Mouse (Mus musculus): ENCODE measurements around the gene Napepld.
"Not testable (repeated sequence)": the region's sequence is repeated elsewhere in the genome, so short reads cannot be mapped to it uniquely, and the experiment has no call there.

The Napepld gene

DNA sequence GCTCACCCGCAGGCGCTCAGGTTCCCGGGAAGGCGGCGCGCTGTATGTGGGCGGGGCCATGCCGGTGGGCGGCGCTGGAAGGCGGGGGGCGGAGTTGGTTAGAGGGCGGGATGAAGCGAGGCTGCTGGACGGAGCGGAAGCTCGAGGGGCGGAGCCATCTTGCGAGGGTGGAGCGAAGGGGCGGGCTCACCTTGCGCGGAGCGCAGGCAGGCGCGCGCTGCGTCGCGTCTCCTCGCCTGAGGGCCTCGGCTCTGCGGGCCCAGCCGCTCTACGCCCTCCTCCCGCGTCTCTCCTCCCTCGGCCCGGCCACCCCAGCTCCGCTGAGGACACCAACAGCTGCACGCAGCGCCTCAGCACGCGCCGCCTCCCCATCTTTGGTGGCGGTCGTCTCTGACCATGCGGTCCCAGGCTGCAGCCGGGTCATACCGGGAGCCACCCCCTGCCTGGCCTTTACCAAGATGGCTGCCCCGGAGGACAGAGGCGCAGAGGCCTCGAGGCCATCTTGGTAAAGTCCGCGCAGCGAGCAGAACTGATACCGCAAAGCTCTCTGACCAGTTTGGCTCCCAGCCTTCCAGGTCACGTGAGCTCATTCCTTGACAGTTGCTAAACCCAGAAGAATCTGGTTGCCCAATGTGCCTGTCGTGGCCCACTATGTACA, at the start of gene Napepld:
Napepld (minus strand) TSS at position 46 of the 658 bp plus-strand sequence.
- DNase-seq = peak; percentile 99

DNA sequence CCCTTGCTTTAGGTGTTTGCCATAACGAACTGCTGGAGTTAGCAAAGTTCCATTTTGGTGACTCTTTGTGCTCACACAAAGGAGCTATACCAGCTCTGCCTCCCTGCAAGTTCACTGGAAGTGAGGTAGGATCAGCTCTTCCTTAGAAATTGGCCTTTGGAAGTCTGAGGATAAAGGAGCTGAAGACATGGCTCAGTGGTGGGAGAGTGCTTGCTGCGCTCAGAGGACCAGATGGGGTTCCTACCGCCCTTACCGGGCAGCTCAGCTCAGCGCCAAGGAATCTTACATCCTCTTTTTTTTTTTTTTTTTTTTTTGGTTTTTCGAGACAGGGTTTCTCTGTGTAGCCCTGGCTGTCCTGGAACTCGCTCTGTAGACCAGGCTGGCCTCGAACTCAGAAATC, 44.8 kb upstream of the Napepld start:
- no peak for DNase-seq

DNA sequence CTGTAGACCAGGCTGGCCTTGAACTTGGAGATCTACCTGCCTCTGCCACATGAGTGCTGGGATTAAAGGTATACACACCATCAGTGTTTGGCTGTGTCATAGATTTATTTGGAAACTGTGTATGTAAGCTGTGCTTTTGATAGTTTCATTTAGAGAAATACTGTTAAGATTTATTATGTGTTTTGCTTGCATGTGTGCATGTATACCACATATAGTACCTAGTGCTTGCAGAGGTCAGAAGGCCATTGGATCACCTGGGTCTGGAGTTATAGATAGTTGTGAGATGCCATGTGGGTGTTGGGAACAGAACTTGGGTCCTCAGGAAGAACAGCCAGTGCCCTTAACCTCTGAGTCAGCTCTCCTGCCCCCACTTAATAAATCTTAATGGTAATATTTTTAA, 43.5 kb upstream of the Napepld start:
- DNase-seq = no peak

- no peak for DNase-seq
These were observed 42.4 kb upstream of the Napepld start for GRCm38 (mm10) chr5:21743606-21744005.

GRCm38 (mm10) chr5:21739881-21740280, 38.7 kb upstream of the Napepld start:
- no peak for DNase-seq

DNA sequence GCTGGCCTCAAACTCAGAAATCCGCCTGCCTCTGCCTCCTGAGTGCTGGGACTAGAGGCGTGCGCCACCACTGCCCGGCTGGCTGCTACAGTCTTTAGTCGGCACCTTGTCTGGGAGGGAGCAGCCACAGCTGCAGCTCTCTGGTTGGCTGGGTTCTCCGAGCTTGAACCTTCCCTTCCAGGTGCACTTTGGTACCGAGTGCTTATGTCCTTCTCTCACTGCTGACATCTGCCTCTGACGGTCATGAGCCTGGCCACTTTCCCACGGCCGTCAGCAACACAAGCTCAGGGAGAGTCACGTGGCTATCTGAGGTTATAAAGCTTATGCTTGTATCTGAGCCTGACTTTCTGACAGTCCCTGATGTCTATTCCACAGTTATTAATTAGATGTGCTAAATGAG, 37.9 kb upstream of the Napepld start:
- DNase-seq = no peak

- DNase-seq = no peak
These were observed 36.4 kb upstream of the Napepld start for GRCm38 (mm10) chr5:21737620-21738019.

GRCm38 (mm10) chr5:21736956-21737585, 35.9 kb upstream of the Napepld start, which contains the start of gene Pmpcb:
Gene Pmpcb (plus strand): TSS chr5:21737141.
- DNase-seq = peak; percentile 92

DNA sequence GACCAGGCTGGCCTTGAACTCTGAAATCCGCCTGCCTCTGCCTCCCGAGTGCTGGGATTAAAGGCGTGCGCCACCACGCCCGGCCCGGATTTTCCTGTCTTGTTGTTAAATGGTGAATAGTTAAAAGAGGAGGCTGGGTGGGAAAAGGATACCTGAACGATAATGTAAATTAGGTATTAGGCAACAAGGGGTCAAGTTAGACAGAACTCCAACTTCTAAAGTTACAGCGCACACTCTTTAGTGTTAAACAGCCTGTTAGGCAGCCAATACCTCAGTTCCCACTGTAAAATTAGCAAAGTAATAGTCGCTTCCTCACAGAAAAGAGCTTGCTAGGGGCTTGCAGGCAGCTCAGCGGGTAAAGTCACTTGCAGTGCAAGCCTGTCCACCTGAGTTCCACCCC, 34.9 kb upstream of the Napepld start:
- DNase-seq = no peak

DNA sequence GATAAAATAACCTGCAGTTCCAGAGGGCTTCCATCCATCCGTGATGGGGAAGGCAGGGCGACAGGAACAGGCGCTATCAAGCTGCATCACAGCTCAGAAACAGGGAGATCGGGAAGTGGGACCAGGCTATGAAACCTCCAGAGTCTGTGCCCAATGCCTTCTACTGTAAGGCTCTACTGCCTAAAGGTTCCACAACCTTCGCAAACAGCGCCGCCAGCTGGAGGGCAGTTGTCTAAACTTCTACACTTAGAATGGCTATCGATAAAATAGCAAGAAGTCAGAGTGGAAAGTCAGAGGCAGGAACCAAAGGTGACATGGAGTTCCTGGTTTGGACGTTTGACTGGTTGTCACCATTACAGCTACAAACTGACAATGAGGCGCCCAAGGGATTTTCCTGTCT, 34.4 kb upstream of the Napepld start:
- peak; percentile 84 for DNase-seq

DNA sequence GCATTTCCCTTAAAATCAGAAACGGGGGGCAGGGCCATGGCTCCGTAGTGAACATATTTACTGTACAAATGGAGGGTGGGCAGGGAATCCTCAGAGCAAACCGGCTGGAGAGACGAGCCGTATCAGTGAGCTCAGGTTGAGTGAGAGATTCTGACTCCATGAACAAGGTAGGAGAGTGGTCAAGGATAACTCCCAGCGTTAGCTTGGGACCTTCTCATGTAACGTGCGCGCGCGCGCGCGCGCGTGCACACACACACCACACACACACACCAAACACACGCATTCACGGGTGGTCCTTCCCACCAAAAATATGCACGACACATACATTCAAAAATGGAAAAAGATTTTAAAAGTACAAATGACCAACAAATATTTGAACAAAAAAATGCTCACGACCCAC, 33.9 kb upstream of the Napepld start:
- DNase-seq = no peak

GRCm38 (mm10) chr5:21732930-21733329, 31.7 kb upstream of the Napepld start:
- peak; percentile 79 for DNase-seq

GRCm38 (mm10) chr5:21732177-21732911, 31.1 kb upstream of the Napepld start:
- no peak for DNase-seq

DNA sequence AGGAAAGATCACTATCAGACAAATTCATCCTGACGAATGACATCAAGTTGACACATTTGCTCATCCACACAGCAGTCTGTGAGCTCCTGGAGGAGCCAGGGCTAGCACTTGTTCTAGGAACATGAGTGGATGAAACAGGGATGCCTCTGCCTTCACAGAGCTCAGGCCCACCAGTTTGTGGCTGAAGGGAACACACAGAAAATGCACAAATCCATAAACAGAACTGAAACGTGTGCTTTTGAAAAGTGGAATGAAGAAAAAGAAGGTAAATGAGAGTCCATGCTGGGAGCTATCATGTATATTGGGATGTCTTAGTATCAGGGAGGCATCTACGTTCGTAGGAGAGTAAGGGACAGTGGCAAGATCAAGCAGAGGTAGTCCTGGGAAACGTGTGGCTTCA, 27.9 kb upstream of the Napepld start:
- DNase-seq = no peak

- DNase-seq = no peak
These were observed 23.7 kb upstream of the Napepld start for GRCm38 (mm10) chr5:21724872-21725271.

GRCm38 (mm10) chr5:21724427-21724826, 23.2 kb upstream of the Napepld start:
- no peak for DNase-seq

DNA sequence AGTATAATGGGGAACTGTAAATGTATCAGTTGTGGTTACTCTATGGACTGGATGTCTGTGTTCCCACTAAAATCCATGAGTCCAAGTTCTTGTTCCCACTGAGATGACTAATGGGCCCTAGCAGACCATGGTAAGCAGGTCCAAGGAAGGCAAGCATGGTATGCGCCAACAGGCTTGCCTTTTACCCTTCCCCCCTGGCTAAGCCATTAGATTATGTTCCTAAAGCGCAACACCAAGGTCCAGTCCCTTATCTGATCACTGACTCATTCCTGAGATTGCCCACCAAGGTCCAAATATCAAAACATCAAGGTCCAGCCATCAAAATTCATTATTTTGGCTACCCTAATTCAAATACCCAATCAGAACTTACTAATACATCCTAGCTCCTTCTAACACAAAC, 18.0 kb upstream of the Napepld start:
- DNase-seq = no peak

DNA sequence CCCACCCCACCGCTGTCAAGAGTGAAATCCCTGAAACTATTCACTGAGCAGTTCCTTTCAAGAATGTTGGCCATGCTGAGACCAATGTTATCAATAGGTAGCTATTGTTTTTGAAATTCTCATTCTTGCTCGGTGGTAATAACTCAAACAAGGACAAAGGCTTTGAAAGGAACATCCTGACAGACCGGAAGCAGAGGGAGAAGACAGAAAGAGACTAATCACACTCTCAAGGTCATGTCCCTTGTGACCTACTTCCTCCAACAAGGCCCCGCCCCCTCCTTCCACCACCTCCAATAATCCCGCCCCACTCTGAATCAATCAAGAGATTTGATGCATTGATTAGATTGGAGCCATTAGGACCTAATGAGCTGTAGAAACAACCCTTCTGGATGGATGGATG, 17.4 kb upstream of the Napepld start:
- DNase-seq = no peak

DNA sequence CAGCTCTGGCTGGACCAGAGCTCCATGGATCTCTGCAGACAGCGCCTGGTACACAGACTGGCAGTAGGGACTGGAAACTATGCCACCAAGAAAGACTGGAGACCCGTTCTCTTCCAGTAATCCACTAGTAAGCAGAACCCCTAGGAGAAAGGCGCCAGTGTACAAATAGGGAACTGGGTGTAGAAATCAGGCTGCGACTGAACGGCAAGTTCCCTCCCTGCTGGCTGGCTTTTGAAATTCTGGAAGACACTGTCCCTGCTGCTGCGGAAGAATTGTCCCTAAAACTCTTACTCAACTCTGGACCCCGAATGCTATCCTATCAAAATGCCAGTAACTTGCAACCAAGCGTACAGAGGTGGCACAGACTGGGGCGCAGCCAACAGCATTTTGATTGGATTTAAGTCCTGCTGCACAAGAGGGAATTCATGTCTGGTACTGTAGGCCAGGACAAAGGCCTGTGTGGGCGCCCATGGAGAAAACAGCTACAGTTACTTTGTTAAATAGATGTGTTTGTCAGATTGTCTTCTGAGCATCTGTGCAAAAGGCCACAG, 16.0 kb upstream of the Napepld start:
- DNase-seq = no peak

DNA sequence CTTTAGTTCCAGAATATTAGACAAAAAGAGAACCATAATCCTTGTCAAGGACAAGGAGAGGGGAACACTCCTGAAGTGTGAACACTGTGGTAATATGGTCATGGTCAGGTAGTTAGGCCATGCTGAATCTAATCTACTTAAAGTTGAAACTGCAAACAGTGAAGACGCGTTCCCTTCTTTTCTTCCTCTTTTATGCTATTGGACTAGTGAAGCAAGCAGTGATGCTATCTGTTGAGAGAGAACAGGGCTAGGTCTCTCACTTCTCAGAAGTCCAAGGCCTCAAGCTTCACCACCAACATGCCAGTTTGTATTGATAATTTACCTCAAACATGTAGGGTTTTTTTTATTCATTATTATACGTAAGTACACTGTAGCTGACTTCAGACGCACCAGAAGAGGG, 13.3 kb upstream of the Napepld start:
- no peak for DNase-seq

DNA sequence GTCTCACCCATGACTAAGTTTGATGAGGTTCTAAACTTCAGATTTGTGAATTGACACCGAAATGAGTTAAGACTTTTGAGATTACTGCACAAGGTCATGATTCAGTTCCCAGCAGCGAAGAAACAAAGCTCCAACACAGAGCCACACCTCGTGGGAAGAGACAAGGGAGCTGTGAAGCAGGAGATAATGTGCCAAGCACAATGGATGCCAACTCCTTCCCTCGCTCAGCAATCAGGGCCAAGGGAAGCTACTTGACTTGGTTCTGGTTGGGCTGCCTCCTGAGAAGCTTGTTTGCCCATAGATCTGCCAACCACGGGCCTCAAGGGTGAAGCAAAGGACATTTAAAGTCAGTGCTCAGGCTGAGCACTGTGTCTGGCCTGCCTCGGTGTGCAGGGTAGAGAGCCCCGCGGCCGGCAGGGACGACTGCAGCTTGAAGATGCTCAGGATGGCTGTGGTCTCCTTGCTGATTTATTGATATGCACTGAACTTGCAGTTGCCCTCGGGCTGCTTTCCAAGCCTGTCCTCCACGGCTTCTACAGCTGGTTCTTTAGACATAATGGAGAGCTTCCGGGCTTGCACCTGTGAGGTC, 11.0 kb upstream of the Napepld start:
- no peak for DNase-seq

DNA sequence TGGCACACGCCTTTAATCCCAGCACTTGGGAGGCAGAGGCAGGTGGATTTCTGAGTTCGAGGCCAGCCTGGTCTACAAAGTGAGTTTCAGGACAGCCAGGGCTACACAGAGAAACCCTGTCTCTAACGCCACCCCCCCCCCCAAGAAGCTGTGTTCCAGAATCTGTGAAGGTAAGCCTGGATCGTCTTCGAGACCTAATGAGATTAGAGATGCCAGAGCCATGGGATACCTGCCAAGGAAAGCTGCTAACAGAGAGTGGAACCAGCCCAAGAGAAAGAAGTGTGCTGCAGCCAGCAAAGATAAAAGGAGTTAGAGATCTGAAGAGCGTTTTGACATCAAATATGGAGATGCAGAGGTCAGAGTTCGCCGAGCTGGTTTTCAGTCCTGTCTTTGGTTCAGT, 6.8 kb upstream of the Napepld start:
- not testable (repeated sequence) for DNase-seq

GRCm38 (mm10) chr5:21706546-21706945, 5.3 kb upstream of the Napepld start:
- DNase-seq = no peak

All from lung, postnatal 10 days (tissue).